Mouse (Mus musculus) monocyte, adult 2 months (primary cell): Measurements from ENCODE around the gene Gipr.
"Not testable (repeated sequence)": the region's sequence is repeated elsewhere in the genome, so short reads cannot be mapped to it uniquely, and the experiment has no call there.

Source experiments
- DNase-seq, 2 experiments: peaks; one replicate each; pipeline ENCODE4 v3.0.0; 2022; ENCODE audit warnings: low spot score in 2 of 2, low read depth in 1 of 2

Gene Gipr

GRCm38 (mm10) chr7:19178443-19179092 lies 12.6 kb upstream of the Gipr start:
- DNase-seq = peak in 1 of 2 experiments; percentile 68

- DNase-seq = no peak
Observed at GRCm38 (mm10) chr7:19178035-19178434, 12.1 kb upstream of the Gipr start.

GRCm38 (mm10) chr7:19177216-19177615 lies 11.3 kb upstream of the Gipr start:
- DNase-seq = no peak

GRCm38 (mm10) chr7:19176516-19176947 lies 10.6 kb upstream of the Gipr start:
- DNase-seq = no peak

- DNase-seq = no peak
Observed at GRCm38 (mm10) chr7:19175708-19176515, 10.0 kb upstream of the Gipr start, which contains the start of gene Eml2. TSS of gene Eml2 (plus strand) at chr7:19176421.

GRCm38 (mm10) chr7:19172874-19173273 lies 6.9 kb upstream of the Gipr start:
- DNase-seq = no peak

GRCm38 (mm10) chr7:19171831-19172230 lies 5.9 kb upstream of the Gipr start:
- DNase-seq = no peak

GRCm38 (mm10) chr7:19170142-19170541 lies 4.2 kb upstream of the Gipr start:
- DNase-seq = no peak

GRCm38 (mm10) chr7:19169506-19169905 lies 3.6 kb upstream of the Gipr start:
- DNase-seq = no peak

GRCm38 (mm10) chr7:19166990-19167389 lies 1.1 kb upstream of the Gipr start:
- DNase-seq = no peak

- no peak for DNase-seq
Observed at GRCm38 (mm10) chr7:19164978-19165377, 949 bp downstream of the Gipr start.

- no peak for DNase-seq
Observed at GRCm38 (mm10) chr7:19164189-19164588, 1.7 kb downstream of the Gipr start.

GRCm38 (mm10) chr7:19163752-19164151 lies 2.2 kb downstream of the Gipr start:
- DNase-seq = no peak

- no peak for DNase-seq
Observed at GRCm38 (mm10) chr7:19162928-19163327, 3.0 kb downstream of the Gipr start.

- DNase-seq = no peak
Observed at GRCm38 (mm10) chr7:19160115-19160514, 5.8 kb downstream of the Gipr start.

GRCm38 (mm10) chr7:19159411-19159810 lies 6.5 kb downstream of the Gipr start:
- no peak for DNase-seq

GRCm38 (mm10) chr7:19158601-19159000 lies 7.3 kb downstream of the Gipr start:
- no peak for DNase-seq

GRCm38 (mm10) chr7:19157160-19157800 lies 8.6 kb downstream of the Gipr start:
- peak; percentile 66 to 81 for DNase-seq

GRCm38 (mm10) chr7:19155825-19156475 lies 10.0 kb downstream of the Gipr start:
- no peak for DNase-seq

- no peak for DNase-seq
Observed at GRCm38 (mm10) chr7:19154796-19155195, 11.1 kb downstream of the Gipr start.

- DNase-seq = not testable (repeated sequence)
Observed at GRCm38 (mm10) chr7:19151121-19151520, 14.8 kb downstream of the Gipr start.
